Mouse (Mus musculus) urinary bladder, adult 2 months (tissue): ENCODE measurements around the gene Dnah17. TPM values are rescaled to one million over a fixed set of nuclear protein-coding genes. Genes with fewer than 3 reads are reported as not detected.

Experiments
- DNase-seq: peaks from one replicate; pipeline ENCODE4 v3.0.0; 2022; ENCODE audit warnings: low spot score
- polyA plus RNA-seq: library from polyadenylated mRNA; depleted of rRNA; stranded (reverse); fragments of >200 nt; gene quantifications from 2 replicates; pipeline ENCODE4 v1.2.3, GENCODE M21; 2012

Gene Dnah17
- polyA plus RNA-seq, 1 experiment: 0.01 TPM

DNA sequence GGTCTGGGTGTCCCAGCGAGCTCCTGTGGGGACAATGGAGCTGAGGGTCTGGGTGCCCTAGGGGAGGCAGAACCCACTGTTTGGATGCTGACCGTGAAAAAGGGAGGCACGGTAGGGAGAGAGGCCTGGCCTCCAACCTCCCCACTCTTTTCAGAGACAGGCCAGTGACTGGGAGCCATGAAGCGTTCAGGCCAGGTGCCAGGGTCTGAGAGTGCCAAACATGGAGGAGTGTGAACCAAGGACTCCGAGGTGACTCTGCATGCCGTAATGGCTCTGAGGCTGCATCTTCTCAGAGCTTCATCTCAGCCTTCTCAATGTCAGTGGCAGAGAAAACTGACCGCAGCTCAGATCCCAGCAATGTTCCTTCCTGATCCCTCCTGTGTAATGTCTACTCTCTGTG lies 107.0 kb downstream of the Dnah17 start:
- DNase-seq: no peak

DNA sequence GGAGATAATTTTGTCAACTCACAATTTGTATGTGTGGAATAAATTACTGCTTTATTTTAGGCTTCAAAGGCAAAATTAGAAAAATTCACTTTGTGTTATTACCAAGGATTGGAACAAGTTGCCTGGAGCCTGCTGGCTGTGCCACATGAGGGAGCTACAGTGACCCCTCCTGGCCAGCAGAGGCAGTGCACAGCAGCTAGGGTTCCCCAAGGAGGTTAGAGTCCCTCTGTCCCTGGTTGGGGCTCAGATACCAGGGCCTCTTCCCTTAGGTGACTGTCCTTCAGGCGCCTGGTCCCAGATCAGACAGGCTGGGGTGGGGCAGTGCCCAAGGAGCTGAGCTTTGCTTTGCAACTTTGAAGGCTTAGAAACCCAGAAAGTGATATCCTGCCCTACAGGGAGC lies 108.6 kb downstream of the Dnah17 start:
- DNase-seq: peak; percentile 56

DNA sequence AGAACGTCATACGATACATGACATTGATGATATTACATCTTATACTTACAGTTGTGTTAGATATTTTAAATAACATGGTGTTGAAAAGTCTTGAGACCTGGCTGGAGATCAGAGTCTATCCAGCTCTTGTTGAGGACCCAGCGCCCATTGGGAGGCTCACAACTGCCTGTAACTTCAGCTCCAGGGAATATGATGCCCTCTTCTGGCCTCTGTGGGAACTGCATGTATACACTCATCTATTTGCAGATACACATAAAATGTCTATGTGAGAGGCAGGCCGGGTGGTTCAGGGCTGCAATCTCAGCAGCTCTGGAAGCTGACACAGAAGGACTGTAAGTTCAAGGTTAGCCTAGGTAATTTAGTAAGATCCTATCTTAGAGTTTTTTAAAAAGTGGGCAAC lies 112.1 kb downstream of the Dnah17 start:
- DNase-seq: no peak

DNA sequence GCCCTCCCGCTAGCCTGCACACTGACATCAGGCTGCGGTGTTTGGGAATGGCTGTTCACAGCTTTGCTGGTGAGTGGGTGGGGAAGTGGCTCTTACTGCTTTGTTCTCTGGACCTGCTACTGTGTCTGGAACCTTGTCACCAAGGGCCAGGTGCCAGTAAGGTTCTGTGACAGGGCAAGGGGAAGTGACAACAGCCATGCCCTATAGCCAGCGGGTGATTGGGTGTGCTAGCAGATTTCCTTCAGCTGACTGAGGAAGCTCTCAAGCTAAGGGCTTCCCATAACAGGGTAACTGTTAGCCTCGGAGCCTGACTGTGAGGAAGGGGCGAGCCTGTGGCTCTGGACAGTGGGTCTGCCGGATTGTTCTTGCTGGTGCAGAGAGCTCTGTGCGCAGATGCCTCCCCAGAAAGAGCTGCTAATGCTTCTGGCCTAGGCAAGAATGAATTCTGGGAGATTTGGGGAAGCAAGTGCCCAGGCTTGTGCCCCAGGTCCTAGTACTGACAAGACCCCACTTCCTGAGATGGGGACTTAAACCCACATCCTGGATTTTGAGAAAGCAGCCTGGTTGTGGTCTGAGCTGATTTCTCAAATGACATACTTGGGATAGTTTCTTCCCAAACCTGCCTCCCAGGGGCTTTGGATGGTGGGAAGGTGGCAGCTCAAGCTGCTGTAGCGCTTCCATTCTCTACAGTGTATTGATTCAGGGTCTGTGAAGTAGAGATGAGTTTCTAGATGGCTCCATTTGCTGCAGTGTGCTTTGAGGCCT lies 114.9 kb downstream of the Dnah17 start:
- DNase-seq: no peak

DNA sequence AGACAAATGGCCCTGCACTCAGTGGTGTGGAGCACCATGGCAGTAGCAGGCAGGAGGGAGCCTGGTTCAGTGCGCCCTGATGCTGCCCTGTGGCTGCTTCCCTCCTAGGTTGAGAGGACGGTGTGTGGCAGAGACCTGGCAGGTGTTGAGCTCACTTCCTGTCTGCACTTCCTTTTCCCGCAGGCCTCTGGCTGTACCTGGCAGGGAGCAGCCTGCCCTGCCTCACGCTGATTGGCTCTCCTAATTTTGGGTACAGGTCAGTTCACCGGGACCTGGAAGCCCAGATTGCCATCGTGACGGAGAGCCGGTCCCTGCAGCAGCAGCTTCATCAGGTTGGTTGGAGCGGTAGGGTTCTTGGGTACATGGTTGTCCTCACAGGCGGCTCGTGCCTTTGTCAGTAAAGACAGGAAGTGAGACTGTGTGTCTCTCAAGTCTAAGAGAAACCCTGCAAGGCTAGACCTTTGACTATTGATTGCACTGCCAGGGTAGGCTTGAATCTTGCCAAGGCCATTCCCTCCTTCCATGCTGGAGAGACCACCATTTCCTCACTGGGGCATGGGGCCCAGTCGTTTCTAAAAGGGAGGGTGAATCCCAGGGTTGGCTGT lies 115.9 kb downstream of the Dnah17 start:
- DNase-seq: no peak

DNA sequence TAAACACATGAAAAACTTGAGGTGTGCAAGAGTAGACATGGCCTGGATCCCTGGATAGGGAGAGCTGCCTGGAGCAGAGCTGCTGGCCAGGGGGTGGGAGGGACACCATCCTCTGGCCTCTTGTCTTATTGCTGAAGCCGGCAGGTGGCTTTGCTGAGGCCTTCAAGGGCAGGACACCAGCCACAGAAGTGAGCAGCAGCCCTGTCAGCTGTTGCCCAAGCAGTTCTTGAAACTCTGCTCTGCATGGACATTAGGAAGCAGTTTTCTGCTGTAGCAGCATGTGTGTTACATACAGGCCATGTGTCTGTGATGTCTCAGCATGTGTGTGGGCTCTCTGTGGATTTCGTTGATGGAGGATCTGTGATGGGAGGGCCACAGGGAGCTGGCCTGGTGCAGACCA lies 117.1 kb downstream of the Dnah17 start:
- DNase-seq: no peak

DNA sequence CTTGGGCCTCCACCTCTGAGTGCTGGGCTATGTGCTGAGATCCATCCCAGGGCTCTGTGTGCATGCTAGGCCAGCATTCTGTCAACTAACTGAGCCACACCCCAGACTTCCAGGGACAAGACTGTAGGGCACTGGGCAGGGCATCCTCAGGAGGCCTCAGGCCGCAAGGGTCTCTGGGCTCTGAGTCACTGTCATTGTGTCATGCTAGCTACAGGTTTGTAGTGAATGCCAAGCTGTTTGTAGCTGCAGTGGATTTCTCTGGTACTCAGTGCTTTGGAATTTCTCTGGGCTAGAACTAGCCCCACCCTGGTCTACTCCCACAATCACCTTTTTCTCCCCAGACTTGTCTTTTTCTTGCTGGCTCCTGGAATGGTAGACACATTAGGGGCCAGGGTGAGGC lies 117.8 kb downstream of the Dnah17 start:
- no peak for DNase-seq

DNA sequence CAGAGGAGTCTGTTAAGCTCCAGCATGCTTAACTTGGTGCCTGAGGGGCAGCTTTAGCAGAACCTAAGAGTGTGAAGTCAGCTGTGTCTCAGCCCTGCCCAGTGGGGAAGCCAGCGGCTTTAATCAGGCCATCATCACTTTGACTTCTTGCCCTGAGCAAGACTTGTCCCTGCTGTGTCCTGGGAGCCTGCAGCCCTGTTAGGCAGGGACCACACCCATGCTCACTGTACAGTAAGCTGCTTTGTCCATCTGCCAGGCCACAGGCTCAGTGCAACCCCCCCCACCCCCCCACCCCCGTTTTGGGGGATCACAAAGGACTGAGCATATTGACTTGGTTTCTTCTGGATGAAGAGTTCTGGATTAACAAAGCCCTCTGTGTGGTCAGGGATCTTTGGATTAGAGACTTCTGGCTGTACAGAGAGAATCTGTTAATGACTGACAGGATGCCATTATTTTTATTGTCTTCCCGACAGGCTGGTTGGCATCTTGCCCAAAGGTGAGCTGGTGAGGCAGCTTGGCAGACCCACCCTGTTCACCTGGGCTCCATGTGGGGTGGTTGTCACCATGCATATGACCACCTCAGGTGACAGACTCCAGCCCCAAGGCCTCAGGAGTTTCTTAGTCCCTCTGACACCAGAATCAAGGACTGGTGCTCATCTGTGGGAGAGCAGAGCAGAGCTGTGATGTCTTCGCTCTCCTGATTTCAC lies 120.4 kb downstream of the Dnah17 start:
- DNase-seq: no peak

DNA sequence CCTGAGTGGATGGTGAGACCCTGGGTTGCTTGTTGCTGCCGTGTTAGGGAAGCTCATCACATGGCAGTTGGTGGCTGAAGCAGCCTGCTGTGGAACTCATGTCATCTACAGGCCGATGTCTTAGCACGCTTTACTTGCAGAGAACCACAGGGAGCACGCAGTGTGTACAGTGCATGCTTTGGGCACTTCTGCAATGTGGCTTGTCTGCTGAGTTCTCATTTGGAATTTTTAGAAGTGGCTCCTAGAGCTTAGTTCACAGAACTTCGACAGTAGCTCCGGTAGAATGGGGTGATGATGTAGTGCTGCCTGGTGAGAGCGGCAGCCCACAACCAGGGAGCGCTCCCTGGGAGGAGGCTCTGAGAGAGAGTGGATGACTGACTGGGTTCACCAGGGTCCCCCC lies 121.6 kb downstream of the Dnah17 start:
- DNase-seq: no peak

DNA sequence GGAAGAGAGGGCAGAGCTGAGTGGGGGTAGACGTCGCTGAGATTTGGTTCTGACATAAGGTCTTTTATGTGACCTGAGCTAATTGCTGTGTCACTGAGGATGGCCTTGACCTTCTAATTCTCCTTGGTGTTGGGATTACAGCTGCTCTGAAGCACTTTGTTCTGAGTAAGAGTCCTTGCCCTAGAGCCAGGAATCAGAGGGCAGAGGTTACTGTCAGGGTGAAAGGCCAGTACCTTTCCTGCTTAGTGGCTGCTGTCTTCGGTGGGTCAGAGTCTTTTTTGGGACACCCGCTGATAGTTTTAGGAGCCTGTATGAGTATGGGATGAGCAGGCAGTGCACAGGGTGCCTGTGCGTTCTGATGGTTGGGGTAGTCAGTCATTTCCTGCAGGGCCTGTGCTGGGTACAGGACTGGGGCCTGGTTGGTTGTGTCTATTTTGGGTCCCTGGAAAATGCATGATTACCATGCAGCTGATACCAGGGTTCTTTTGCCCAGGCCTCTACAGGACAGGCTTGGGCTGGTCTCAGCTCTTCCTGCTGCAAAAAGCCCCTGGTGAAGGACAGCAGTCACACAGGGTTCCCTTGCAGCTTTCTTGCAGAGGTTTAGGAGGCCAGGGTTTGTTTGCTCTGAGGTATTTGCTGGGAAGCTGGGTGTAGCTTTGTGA lies 122.2 kb downstream of the Dnah17 start:
- no peak for DNase-seq

DNA sequence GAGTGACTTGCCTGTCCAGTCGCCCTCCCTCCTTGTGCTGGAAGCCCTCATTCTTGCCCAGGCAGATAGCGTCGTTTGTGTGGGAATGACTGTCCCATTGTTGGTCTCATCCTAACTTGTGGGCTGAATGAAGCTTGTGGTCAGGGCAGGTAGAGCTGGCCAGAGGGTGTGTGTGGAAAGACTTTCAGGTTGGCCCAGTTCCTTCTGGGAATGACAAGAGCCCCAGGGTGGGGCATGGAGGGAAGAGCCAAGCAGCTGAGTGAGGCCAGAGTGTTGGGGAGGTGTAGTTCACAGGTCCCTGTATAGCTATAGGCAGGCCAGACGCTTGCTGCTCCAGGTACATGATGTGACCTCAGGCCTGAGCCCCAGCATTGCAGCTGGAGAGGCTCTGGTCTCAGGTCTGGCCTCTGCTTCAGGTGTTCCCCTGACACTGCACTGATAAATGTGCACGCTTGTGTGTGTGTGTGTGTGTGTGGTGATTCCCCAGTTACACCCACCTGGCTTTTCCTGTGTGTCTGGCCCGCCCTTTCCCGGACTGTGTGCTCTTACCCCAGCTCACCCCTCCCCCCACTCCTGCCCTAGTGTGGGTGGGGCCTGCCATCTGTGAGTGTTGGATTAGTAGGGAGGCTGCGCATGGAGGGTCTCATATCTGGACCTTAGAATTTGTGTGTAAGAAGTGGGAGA lies 122.8 kb downstream of the Dnah17 start:
- DNase-seq: no peak

DNA sequence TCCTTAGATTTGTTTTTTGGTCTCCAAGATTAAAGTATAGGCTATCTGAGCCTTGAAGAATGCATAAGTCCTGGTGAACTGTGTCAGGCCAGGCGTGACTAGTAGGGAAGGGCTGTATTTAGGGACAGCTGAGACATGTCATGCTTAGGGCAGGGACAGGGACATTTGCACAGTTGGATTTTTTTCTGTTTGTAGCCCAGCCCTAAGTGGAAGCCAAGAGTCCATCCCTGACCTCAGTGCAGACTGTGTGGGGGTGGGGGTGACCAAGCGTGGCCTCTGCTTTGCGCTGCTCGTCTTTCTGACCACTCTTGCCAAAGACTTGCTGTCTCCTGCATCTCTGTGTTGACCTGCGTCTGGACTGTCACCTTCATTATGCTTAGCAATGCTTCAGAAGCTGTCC lies 126.2 kb downstream of the Dnah17 start:
- no peak for DNase-seq

DNA sequence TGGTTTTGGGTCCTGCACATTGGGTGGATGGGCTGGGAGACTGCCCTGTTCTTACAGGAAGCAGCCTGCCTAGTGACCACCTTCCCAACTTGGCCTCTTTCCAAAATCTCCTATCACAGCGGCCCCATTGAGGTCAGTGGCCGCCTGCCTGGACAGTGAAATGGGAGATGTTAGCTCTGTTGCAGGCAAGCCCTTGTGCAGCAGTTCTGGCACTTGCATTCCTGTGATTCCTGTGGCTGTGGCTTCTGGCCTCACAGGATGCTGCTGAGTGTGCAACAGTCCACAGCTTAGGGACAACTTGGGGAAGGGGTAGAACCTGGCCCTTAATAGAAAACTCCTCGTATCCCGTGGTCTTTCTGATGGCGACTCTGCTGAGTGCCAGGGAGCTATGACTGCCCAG lies 126.7 kb downstream of the Dnah17 start:
- no peak for DNase-seq

DNA sequence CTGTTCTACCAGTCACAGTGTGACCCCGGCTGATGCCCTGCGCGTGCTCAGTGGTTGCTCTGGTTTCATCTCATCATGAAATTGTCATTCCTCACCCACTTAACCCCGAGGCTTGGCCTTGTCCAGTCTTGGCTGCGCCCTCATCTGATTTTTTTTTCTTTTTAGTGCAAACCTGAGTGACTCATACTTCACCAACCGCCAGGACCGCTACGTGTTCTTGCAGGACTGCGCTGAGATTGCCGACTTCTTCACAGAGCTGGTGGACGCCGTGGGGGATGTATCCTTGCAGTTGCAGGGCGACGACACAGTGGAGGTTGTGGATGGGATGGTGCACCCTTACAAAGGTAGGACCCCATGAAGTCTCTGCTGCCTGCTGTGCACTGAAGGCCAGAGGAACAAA lies 127.3 kb downstream of the Dnah17 start:
- no peak for DNase-seq

DNA sequence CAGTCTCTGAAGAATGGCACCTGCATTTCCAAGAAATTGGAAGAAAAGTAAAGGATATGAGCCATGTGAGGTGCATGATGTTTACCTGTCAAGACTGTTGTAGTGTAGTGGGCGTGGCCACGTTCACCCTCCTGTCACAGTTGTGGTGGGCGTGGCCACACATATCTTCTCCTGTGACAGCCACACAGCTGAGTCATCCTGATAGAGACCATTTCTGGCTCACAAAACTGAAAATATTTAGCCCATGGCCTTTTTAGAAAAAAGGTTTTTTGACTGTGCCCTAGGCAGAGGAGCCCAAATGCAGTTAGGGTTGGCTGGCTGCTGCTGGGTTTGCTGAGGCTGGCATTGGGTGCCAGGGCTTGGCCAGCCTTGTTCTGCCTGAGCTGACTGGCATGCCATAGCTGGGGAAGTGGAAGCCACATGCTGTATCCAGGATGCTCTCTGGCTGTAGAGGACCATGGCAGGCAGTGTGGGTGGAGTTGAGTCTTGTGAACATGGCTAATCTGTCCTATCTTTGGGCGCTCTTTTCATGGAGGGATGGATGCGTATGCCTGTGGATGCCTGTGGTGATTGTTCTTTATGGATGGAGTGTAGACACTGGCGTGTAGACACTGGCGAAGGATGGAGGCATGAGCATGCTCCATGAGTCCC lies 129.7 kb downstream of the Dnah17 start:
- no peak for DNase-seq

DNA sequence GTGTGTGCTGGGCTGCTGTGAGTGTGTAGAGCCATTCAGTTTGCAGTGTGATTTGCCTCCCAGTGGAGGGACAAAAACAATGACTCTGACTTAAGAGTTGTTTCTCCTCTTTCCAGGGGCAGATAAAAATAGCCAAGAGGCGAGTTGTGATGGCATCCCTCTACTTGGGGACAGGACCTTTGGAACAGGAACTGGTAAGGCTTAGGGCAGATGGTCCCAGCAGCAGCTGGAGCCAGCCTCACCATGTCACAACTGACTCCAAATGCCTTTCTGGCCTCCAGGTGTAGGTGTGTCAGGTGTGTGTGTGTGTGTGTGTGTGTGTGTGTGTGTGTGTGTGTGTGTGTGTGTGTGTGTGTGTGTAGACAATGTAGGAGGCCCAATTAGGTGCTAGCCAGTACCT lies 130.4 kb downstream of the Dnah17 start:
- DNase-seq: no peak

DNA sequence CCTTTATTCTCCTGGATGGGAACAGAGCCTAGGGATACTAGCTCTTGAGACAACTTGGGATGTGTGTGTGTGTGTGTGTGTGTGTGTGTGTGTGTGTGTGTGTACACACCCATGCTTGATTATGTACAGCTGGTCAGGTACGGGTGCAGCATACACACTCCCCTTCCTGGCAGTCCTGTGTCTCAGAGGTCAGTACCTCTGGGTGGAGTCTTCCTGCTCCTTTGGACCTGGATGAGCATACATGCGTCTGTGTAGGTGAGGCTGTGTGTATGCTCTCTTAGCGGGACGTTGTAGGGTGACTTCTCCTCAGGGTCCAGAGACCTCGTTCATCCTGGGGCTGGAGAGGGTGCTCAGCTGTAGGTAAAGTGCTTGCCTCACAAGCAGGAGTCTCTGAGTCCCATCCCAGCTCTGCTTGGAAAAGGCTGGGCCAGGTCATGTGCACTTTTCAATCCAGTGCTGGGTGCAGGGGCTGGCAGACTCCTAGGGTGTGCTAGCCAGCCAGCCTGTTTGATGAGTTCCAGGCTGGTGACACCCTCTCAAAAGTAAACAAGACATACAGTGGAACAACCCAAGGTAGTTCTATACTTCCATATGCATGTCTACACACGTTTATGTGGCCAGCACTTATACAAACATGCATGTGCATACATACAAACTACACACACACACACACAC lies 131.0 kb downstream of the Dnah17 start:
- no peak for DNase-seq

DNA sequence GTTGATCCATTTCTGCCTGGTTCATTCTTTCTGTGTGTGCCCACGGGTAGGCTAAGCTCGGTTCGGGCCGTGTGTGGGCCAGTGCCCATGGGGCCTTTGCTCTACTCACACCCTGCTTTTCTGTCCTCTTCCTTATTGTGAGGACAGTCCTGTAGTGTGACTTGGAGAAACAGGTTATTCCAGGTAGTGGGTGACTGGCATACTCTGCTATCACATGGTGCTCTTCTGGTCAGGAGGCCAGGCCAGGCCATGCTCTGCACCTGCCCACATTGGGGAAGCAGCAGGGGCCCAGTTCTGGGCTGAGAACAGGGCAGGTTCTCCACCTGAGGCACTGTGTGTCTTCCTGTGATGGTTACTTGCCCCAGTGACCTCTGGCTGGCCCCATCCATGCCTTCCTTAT lies 132.1 kb downstream of the Dnah17 start:
- DNase-seq: no peak

DNA sequence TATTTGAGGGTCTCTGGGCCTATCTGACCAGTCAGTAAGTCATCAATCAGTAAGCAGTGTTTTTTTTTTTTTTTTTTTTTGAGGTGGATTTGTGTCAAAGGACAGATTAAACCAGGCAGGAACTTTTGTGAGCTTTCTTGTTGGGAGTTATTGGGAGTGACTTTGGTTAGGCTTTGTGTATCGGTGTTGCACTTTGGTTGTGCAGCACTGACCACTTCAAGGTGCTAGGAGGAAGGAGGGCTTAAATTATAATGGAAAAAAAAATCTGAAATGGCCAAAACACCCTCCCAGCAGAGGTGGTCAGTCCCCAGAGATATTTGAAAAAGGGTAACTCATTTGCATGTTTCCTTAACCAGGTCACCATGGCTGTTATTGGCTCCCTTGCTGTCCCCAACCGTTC lies 133.3 kb downstream of the Dnah17 start:
- DNase-seq: no peak

DNA sequence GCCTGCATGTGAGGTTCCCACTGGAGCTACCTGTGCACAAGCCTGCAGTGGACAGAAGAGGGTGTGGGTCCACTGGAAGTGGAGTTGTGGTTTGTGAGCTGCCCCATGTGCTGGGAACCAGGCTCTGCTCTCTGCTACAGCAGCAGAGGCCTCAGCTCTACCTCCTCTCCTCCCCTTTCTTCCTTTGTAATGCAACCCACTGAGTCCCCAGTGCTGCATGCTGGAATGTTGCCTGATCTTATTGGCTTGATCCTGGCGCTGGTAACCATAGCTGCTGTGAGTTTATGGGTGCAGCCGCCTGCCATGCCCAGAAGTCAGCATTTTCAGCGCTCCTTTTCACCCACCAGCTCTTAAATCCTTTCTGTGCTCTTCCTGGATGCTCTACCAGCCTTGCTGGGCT lies 134.4 kb downstream of the Dnah17 start:
- no peak for DNase-seq

DNA sequence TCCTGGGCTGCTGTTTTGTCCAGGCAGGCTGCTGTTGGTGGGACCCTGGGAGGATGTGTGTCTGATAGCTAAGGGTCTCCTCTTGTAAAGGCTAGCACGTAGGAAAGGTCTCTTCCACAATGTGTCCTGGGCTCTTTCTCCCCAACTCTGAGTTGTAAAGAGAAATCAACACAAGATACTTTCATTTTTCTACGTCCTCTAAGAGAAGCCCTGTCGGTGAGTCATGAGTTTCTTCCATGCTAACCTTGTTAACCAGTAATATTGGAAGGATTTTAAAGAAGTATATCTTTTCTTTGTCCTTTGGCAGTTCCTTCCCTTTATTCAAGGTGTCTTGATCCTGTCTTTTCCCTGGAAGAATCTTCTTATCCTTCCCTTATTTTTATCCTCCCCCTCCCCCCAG lies 134.8 kb downstream of the Dnah17 start:
- DNase-seq: no peak
